Mouse (Mus musculus) right cerebral cortex, postnatal 4 days (tissue): ENCODE measurements at regions not wholly inside any gene's neighbourhood (a gene's known extent, or its start where the extent isn't known, plus 50 kb on each side); places are given as distances from the start of the nearest gene placed in this dataset.

Source experiments
- DNase-seq: peaks from one replicate; pipeline ENCODE4 v3.0.0-alpha.2; 2022

DNA sequence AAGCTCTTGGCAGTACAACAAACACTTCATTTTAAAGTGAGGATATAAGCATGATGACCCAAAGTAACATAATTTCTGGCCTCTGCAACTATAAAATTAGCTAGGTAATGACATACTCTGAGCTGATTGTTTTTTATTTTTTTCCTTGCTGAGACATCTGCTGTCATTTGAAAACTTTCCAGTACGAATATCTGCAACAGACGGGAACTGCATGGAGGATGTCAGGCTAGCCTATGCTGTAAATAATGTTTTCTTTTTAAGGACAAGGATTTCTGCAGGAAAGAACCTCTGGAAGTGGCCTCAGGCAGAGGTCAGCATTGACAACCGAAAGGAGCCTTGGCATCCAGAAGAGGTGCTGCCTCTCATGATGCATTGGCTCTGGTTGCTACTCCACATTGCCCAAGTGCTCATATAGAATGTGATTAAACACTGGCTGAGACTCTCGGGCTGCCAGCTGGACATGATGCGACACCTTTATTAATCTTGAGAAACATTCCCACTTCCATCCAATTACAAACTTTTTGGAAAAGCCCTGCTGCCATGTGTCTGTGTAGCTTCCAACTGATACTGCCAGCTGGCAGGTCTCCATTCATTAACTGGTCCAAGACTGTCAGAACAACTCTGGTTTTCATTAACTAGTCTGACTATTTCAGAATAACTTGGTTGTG lies 837.9 kb downstream of the Ryr2 start:
- DNase-seq: peak; percentile 26

DNA sequence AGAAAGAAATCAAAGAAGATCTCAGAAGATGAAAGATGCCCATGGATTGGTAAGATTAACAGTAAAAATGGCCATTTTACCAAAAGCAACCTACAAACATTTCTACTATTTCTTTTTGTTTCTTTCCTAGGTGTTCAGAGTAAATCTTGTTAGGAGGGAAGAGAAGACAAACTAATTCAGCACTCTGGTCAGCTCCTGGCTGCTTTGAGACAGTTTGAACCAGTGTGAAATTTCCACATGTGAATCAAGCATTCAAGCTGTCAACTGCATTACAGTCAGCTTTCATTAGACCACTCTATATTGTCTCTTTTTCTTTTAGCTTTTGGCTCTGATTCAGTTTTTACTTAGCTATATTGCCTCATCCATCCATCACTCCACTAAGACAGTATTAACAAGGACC lies 859.2 kb downstream of the Ryr2 start:
- no peak for DNase-seq

GRCm38 (mm10) chr13:11216671-11217330 lies 856.2 kb upstream of the Chrm3 start:
- no peak for DNase-seq

- DNase-seq: no peak
Measured at GRCm38 (mm10) chr13:11210109-11210508, 849.5 kb upstream of the Chrm3 start.

GRCm38 (mm10) chr13:11205216-11205786 lies 844.7 kb upstream of the Chrm3 start:
- DNase-seq: no peak

DNA sequence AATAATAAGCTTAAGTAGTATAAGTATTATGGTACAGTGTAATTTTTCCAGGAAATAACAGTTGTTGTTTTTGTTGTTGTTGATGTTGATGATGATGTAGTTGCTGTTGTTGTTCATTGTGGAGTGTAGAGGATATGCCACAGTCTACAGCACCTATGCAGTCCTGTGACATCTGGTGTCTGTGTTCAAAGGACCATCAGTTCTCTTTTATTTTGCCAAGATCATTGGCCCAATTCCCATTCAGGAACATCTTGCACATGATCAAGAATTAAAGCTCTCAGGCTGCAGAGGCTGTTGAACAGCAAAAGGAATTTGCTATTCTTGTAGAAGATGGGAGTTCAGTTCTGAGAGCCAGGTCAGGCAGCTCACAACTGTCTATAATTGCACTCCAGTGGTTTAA lies 841.3 kb upstream of the Chrm3 start:
- no peak for DNase-seq

DNA sequence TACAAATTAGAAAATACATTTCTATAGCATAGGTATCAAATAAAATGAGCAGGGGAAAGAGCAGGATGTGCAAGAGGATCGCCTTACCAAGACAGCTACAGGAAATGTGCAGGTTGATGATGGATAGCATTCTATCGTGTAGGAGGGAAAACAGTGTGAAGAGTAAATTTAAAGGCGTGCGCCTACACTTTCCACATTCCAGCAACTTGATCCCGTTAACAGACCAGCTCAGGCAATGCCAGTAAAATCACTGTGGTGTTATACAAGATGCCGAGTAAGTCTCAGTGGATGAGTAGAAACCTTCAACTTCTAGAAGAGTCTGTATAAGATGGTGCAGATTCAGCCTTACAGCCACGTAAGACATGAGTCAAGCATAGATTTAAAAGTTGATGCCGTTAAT lies 831.8 kb upstream of the Chrm3 start:
- no peak for DNase-seq

DNA sequence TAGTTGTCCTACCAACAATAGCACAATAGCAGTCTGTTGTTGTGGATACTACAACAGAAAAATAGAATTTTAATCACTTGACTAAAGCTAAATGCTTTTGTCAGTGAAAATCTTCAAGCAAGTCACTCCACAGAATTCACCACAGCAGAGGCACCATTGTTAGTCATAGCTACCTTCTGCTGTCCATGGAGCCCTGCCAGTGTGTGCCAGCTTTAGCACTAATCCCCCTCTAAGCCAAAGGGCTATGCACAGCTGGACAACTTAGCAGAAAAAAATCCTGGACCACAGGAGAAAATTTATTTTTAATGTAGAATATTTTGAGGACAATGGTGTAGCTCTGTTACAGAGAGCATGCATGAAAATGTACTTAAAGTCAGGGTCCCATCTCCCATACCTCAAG lies 820.5 kb upstream of the Chrm3 start:
- DNase-seq: no peak

DNA sequence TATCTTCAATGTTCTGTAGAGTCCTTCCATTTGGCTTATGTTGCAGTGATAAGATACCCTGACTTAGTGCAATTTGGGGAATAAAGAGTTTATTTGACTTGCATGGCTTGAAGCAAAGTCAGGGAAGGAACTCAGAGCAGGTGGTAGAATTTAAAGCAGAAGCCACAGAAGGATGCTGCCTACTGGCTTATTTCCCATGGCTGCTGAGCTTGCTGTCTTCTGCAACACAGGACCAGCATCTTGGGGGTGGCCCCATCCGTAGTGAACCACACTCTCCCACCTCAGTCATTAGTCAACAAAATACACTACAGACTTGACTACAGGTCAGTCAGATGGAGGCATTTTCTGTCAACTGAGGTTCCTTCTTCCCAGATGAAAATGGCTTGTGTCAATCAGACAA lies 819.7 kb upstream of the Chrm3 start:
- no peak for DNase-seq

- DNase-seq: no peak
Measured at GRCm38 (mm10) chr13:11178586-11178985, 817.9 kb upstream of the Chrm3 start.

GRCm38 (mm10) chr13:11177642-11178420 lies 817.2 kb upstream of the Chrm3 start:
- no peak for DNase-seq

DNA sequence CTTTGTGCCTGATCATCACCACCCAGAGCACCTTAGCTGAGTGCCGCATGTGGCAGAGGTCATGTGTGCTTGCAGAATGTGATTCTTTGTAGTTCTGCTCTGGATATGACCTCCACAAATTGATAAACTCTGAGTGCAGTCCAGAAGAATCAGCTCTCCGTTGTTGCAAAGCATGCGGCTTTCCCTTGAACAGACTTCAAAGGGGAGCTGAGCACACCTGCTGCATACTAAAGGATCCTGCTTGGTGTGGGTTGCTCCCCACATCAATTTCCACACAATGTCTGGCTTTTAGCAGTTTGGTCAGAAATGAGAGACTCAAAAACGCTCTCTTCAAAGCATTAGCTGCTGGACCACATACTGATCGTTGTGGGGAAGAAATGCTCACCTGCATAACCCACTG lies 806.5 kb upstream of the Chrm3 start:
- no peak for DNase-seq

DNA sequence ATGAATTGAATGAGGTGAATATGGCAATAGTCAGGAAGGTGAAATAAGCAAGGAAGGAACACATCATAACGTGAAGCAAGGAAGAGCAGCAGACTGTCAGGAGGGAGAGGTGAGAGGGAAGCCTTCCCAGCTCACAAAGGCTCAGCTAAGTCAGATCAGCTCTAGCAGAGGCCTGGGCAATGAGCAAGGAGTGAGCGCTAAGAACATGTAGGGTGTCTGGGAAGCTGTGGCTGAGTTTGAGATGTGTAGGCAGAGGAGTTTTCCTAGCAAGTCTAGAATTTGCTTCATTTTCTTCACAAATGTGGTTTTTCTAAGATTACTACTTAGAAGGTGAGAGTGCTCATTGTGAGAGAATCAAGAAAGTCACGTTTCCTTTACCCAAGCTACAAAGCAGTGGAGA lies 803.5 kb upstream of the Chrm3 start:
- DNase-seq: no peak

DNA sequence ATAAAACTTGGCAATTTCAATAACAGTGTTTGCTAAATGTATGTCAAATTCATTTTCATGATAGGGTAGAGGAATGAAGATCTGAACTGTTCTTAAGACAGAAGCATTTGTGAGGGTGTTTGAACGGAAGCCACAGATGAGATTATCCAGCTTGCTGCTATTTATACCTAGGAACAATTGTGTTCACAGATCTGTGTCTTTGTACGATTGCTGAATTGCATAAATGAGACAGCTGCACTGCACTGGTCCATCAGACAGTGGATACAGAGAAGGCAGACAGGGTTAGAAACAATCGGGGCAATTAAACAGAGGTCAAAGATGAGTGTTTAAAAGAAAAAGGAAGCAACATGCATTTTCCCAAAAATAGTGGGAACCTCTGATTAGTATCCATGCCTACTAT lies 786.6 kb upstream of the Chrm3 start:
- no peak for DNase-seq

GRCm38 (mm10) chr13:11107693-11108092 lies 747.0 kb upstream of the Chrm3 start:
- DNase-seq: no peak

DNA sequence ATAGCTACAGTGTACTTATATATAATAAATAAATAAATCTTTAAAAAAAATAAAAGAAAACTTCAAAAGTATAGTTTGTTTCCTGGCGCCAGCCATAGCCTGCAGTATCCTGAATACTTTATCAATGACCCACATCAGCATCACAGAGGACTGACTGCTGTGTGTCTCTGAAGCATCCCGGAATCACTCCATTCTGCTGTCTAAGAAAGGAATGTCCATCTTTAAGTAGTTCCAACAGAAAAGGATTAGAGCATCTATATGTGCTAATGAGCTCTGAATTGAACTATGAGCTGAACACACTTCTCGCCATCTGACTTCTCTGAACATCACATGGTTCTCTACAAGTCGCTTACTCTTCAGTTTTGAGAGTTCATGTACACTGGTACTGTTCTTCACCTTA lies 745.8 kb upstream of the Chrm3 start:
- DNase-seq: no peak

GRCm38 (mm10) chr13:11105571-11105970 lies 744.9 kb upstream of the Chrm3 start:
- DNase-seq: no peak

- no peak for DNase-seq
Measured at GRCm38 (mm10) chr13:11099586-11099950, 738.9 kb upstream of the Chrm3 start.

DNA sequence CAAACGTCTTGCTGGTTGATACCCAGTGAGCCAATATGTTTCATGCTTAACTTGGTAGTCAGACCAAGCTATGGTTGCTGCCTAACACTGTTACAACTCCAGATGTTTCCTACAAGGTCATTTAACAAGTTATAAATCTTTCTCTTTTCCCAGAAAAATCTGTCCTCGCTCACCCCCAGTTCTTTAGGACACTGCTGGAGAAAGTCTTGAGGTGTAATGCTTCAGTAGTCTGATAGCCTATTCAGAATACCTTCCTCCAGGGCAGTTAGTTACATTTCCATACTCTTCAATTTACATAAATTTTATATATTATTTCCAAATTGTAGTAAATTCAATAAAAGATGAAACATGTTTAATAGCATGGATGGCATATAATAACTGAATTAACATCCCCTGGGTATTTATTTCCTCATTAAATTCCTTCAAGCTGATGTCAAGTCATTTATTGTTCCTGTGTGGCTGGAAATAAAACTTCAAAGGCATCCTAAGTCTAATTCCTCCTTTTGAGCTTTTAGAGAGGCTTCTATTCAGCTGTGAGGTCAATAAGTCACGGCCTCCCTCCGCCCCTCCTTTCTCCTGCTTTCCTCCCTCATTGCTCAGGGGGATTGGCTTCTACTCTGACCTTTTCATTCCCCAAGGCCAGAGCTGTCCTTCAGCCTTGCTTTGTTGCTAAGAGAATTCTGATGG lies 738.4 kb upstream of the Chrm3 start:
- no peak for DNase-seq

DNA sequence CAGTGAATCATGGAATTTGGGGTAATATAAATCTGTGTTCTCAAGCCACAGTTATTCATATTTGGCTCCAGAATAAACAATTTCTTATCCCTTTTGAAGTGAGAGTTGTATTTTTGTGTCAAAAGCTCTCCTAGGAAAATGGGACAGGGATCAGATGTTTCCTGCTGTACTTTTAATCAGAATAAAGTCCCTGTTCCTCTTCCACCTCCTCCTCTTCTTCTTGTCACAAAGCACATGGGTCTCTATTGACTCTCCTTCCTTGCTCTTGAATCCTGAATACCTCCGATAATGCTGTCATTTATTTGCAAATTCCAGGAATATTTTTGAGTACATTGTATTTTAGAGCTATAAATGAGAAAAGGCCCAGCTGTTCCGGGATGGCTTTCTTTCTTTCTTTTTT lies 732.3 kb upstream of the Chrm3 start:
- DNase-seq: no peak
